Mouse (Mus musculus) liver, embryonic 12.5 days (tissue): ENCODE data around the gene Acsl6. TPM values are rescaled to one million over a fixed set of nuclear protein-coding genes. Genes with fewer than 3 reads are reported as not detected.

Experiments
- ATAC-seq: fragments of 200-750 bp; cut with Nextera tagmentation; 2 replicates; pipeline ENCODE4 v1.8.0; 2017; ENCODE audit warnings: moderate number of reproducible peaks, mild to moderate bottlenecking, moderate library complexity
- H3K27ac ChIP-seq: fragments of 300-500 bp; sonication (generic); 2 replicates; pipeline ENCODE4 v1.5.1; 2016; ENCODE audit warnings: mild to moderate bottlenecking
- H3K27me3 ChIP-seq: fragments of 300-500 bp; sonication (generic); replicated peaks from 2 replicates; pipeline ENCODE4 v1.6.1; 2016; ENCODE audit warnings: mild to moderate bottlenecking, moderate library complexity
- H3K36me3 ChIP-seq: fragments of 300-500 bp; sonication (generic); 2 replicates; pipeline ENCODE4 v1.6.1; 2016; ENCODE audit warnings: mild to moderate bottlenecking, moderate library complexity
- H3K4me1 ChIP-seq: fragments of 300-500 bp; sonication (generic); 2 replicates; pipeline ENCODE4 v1.6.1; 2016
- H3K4me2 ChIP-seq: fragments of 300-500 bp; sonication (generic); 2 replicates; pipeline ENCODE4 v1.6.1; 2016; ENCODE audit warnings: mild to moderate bottlenecking, moderate library complexity
- H3K4me3 ChIP-seq: fragments of 300-500 bp; sonication (generic); 2 replicates; pipeline ENCODE4 v1.5.1; 2016; ENCODE audit warnings: mild to moderate bottlenecking, moderate library complexity
- H3K9ac ChIP-seq: fragments of 300-500 bp; sonication (generic); 2 replicates; pipeline ENCODE4 v1.6.1; 2016; ENCODE audit warnings: mild to moderate bottlenecking, moderate library complexity
- H3K9me3 ChIP-seq: fragments of 300-500 bp; sonication (generic); replicated peaks from 2 replicates; pipeline ENCODE4 v1.6.1; 2016; ENCODE audit warnings: mild to moderate bottlenecking, moderate library complexity
- WGBS: fragments of 180-500 bp; shearing (Covaris S2); methylation state at CpG from one replicate; pipeline ENCODE4 v1.1.7; 2016; ENCODE audit not compliant: insufficient replicate concordance; 5-methylcytosine and 5-hydroxymethylcytosine counted together
- polyA plus RNA-seq: library from polyadenylated mRNA; unstranded; fragments of >200 nt; fragmentation: Nextera tagmentation; extraction: Ambion mirVana; gene quantifications from 2 replicates; pipeline ENCODE4 v1.2.1, GENCODE M21; 2016

The Acsl6 gene
- polyA plus RNA-seq = 1.3 and 1.7 TPM in 2 replicates

DNA sequence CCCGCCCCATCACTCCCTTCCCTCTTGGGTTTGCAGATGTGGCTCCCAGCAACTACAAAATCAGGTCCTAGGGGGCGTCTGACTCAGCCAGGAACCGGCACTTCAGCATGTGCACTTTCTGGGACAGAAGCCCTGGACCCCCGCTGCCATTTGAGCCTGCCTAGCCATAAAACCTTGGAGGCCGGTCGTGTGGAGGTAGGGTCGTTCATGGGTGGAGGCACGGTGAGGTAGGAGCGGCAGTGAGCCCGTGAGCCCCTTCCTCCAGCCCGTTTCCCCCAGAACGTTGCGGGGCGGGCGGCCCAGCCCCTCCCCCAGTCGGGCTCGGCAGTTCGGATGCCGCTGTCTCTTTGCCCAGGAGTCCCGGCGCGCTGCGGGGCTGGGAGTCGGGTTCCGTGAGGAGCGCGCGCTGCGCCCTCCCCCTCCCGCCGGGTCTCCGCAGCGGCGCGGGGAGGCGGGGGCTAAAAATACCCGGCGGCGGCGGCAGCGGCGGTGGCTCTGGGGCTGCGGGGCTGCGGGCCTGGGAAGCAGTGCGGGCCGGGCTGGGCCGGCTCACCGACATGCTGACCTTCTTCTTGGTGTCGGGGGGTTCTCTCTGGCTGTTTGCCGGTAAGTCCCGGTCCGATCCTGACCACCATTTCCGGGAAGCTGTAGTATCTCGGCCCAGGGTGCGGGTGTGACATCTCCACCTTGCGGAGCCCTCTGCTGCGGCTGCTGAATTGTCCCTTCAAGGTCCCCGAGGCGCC lies at the start of gene Acsl6:
Gene Acsl6 (plus strand): TSS at position 71 of the 743 bp plus-strand sequence.
- 0 out of 2 replicates have a peak, but pooled peaks cover 3% of the 10 kb centered on the region for H3K9me3 ChIP-seq
- peak within 1 kb of the TSS; percentile 73 for H3K4me2 ChIP-seq
- 1% methylated on average over 56 of the region's 59 CpGs for WGBS
- H3K4me3 ChIP-seq = peak within 1 kb of the TSS; percentile 51
- no peaks in the 10 kb centered on the region for H3K36me3 ChIP-seq
- peaks cover 61% of the 10 kb centered on the region for H3K27me3 ChIP-seq
- H3K27ac ChIP-seq = no peak within 1 kb of the TSS
- H3K4me1 ChIP-seq = peaks cover 10% of the 10 kb centered on the region
- no peak within 1 kb of the TSS for H3K9ac ChIP-seq
- ATAC-seq = no peak

DNA sequence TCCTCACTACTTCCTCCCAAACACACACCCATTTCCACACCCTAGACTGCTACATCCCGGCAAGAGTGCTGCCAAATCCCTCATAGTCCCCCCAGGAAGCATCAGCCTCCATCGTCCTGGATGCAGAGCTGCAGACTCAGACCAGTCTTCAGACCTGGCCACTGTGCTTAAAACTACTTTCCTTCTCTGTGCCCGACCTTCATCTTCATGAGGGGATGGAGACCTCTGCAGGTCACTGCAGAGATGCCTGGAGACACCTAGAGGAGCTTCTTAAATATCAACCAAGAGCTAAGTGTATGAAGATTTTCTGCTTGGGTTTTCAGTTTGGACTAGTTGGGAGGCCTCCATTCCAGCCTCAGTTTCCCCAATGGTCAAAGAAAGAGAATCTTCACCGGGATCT lies 49.5 kb upstream of the Acsl6 start:
- 32% methylated on average over 4 of the region's 4 CpGs for WGBS
- Histone ChIP-seq H3K9ac (no peak overlapping the region), H3K4me3 (no peak overlapping the region), H3K27ac (no peak overlapping the region), H3K27me3 (peaks cover 13% of the 10 kb centered on the region), H3K9me3 (no peaks in the 10 kb centered on the region), H3K4me1 (peaks cover 8% of the 10 kb centered on the region), H3K4me2 (no peak overlapping the region), H3K36me3 (no peaks in the 10 kb centered on the region)
- no peak for ATAC-seq

DNA sequence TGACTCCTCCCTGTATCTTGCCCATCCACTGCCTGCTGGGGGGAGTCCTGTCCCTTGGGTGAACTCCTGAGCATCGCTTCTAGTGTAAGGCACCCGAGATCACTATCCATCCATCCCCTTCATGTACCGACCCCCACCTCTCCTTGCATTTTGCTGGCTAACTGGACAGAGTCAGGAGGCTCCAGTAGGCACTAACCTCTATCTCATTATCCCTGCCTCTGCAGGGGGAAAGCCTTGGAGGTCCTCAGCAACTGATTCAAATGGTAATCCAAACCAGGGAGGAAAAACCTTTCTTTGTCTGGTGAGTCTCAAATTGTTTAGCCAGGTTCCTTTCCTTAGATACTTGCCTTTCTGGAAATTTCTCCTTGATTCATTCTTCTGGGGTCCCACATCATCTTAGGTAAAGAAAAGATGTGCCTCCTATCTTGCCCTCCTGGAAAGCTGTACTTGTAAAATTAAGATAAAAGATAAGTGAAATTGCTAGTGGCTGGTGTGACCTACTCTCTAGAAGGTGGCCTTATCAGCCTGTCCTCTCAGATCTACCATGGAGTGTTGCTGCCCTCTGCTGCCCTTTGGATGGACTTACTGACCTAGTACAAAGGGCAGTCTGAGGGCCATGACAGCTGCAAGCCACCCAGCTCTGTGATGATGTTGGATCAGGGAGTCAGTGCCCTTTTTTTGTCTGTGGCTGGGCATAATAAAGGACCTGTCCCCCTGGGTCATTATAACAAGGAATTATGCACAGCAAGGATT lies 46.8 kb upstream of the Acsl6 start:
- peak; percentile 51; the same call in 1 of the 2 replicates for ATAC-seq
- H3K4me1 ChIP-seq = no peaks in the 10 kb centered on the region
- H3K4me2 ChIP-seq = no peak overlapping the region
- H3K9me3 ChIP-seq = no peaks in the 10 kb centered on the region
- peaks cover 13% of the 10 kb centered on the region for H3K27me3 ChIP-seq
- no peak overlapping the region for H3K4me3 ChIP-seq
- no peaks in the 10 kb centered on the region for H3K36me3 ChIP-seq
- 42% methylated on average over 3 of the region's 3 CpGs for WGBS
- H3K27ac ChIP-seq = no peak overlapping the region
- no peak overlapping the region for H3K9ac ChIP-seq

DNA sequence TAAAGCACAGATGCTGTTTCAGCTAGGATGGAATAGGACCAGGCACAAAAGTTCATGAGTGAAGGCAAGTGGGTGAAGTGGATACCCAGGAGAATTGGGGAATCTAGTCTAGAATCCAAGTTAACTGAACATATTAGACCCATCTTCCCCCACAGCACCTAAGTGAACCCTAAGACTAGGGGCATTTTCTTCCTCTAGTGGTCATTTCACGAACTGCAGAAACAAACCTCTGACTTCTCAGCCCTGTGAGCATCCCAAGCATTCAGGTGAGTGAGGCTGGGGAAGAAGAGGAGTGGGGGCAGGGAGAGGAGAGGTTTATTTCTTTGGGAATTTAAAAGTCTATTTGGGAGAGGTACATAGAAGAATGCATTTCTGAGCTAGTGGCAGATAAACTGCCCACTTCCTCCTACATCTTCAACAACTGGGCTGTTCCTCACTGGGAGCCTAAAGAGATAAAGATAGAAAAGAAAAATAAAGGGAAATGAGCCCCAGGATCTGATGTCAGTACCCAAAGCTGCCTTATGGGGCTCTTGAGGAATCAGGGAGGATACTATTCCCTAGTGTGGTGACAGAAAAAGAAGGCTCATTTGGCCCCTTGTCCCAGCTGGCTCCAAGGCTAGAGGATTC lies 40.1 kb upstream of the Acsl6 start:
- Histone ChIP-seq H3K27me3 (peaks cover 6% of the 10 kb centered on the region; the same call in 1 of the 2 replicates), H3K9me3 (no peaks in the 10 kb centered on the region), H3K9ac (no peak overlapping the region), H3K4me3 (no peak overlapping the region), H3K36me3 (no peaks in the 10 kb centered on the region), H3K4me2 (no peak overlapping the region), H3K27ac (no peak overlapping the region), H3K4me1 (no peaks in the 10 kb centered on the region)
- no peak for ATAC-seq
- 4% methylated on average over 1 of the region's 1 CpGs for WGBS

DNA sequence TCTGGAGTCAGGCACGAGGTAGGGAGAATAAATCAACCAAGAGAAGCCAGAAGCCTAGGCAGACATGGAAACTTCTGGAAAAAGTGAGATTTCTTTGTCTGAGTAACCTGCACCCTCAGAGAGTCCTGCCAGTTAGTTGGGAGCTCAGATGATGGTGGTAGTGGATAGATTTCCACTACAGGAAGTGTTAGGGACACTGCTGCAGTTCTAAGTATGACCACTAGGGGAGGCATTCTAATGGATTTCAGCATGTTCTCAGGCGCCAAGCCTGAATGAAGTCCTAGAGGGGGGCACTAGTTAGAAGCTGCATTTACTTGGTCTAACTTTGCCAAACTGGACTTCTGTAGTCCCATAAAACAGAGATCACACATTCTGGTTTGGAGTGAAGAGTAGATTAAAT lies 39.1 kb upstream of the Acsl6 start:
- no peak for ATAC-seq
- Histone ChIP-seq H3K36me3 (no peaks in the 10 kb centered on the region), H3K9ac (no peak overlapping the region), H3K9me3 (no peaks in the 10 kb centered on the region), H3K4me2 (no peak overlapping the region), H3K4me3 (no peak overlapping the region), H3K27ac (no peak overlapping the region), H3K4me1 (no peaks in the 10 kb centered on the region), H3K27me3 (peaks cover 8% of the 10 kb centered on the region; the same call in 1 of the 2 replicates)
- WGBS = 39% methylated on average over 2 of the region's 2 CpGs

DNA sequence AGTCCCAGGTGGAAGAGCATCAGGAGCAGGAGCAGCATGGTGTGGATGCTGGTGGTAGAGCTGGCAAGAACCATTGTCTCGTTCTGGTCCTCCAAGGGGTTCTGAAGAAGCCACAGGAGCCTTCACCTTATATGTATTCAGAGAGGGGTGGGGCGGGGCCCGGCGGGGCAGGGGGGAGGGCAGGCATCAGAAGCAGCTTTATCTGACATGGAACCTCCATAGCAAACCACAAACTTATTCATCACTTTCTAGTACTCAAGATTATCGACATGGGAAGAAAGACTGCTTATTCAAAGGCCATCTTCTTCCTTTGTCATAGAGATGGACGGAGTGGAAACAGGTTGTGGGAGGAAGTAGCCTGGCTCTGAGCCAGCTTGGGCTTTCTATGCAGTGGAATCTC lies 36.4 kb upstream of the Acsl6 start, which contains the start of gene Il3:
Gene Il3 (minus strand): TSS at position 101 of the 400 bp plus-strand sequence.
- H3K4me1 ChIP-seq = no peaks in the 10 kb centered on the region
- no peaks in the 10 kb centered on the region for H3K9me3 ChIP-seq
- 47% methylated on average over 6 of the region's 6 CpGs for WGBS
- no peak within 1 kb of the TSS for H3K4me3 ChIP-seq
- ATAC-seq = no peak
- peaks cover 14% of the 10 kb centered on the region; the same call in 1 of the 2 replicates for H3K27me3 ChIP-seq
- H3K4me2 ChIP-seq = no peak within 1 kb of the TSS
- no peak within 1 kb of the TSS for H3K27ac ChIP-seq
- no peaks in the 10 kb centered on the region for H3K36me3 ChIP-seq
- H3K9ac ChIP-seq = no peak within 1 kb of the TSS

DNA sequence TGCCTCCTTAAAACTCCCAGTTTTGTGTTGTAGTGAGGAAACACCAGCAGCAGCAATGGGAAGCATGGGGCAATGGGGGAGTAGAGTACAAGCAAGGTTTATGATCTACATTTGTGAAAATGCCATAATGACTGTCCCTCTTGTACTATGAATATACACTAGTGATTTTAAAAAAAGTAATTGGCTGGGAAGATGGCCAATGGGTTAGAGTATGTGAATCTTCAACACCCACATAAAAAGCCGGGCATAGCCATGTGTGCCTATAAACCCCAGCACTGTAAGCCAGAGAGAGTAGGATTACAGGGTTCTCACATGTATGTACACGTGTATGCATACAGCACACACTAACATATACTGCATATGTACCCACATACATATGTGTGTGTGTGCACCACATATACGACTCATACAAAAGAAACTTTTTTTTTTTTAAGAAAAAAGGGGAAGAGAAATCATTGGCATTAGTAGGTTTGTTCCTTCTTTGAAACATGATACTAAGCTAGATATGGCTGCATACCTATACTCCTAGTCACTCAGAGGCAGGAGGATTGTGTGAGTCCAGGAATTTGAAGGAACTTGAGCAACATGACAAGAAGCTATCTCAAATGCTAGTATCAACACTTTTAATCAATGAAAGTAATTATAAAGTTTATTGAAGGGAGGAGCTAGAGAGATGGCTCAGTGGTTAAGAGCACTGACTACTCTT lies 34.3 kb upstream of the Acsl6 start:
- no peak overlapping the region for H3K27ac ChIP-seq
- H3K4me2 ChIP-seq = no peak overlapping the region
- H3K9ac ChIP-seq = no peak overlapping the region
- H3K27me3 ChIP-seq = peaks cover 14% of the 10 kb centered on the region; the same call in 1 of the 2 replicates
- no peaks in the 10 kb centered on the region for H3K9me3 ChIP-seq
- H3K36me3 ChIP-seq = no peaks in the 10 kb centered on the region
- no peak overlapping the region for H3K4me3 ChIP-seq
- no peak for ATAC-seq
- WGBS = 50% methylated on average over 3 of the region's 3 CpGs
- H3K4me1 ChIP-seq = no peaks in the 10 kb centered on the region

DNA sequence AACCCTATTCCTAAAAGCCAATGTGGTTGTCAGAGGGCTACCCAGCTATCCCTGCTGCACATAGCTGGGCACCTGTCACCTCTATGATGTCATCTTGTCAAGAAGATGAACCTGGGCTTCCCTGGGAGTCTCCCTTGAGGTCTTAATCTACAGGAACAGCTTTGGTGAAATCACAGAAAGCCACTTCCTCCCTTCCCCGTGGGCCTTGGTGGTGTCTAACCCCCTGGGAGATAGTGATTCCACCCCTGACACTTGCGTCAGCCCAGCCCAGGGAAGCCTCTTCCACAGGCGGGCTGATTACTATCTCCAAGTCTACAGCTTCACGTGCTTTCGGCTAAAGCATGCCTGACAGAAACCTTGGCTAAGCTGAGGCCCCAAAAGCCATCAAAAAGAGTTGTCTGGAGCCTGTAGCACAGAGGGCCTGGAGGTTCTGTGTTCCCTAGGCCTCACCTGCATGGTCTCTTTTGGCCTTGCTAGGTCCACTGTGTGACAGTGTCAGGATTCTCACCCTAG lies 32.1 kb upstream of the Acsl6 start:
- H3K9me3 ChIP-seq = no peaks in the 10 kb centered on the region
- H3K4me2 ChIP-seq = no peak overlapping the region
- H3K27ac ChIP-seq = no peak overlapping the region
- 26% methylated on average over 5 of the region's 5 CpGs for WGBS
- no peaks in the 10 kb centered on the region for H3K4me1 ChIP-seq
- ATAC-seq = no peak
- no peak overlapping the region for H3K4me3 ChIP-seq
- H3K27me3 ChIP-seq = peaks cover 14% of the 10 kb centered on the region; the same call in 1 of the 2 replicates
- no peak overlapping the region for H3K9ac ChIP-seq
- H3K36me3 ChIP-seq = no peaks in the 10 kb centered on the region

DNA sequence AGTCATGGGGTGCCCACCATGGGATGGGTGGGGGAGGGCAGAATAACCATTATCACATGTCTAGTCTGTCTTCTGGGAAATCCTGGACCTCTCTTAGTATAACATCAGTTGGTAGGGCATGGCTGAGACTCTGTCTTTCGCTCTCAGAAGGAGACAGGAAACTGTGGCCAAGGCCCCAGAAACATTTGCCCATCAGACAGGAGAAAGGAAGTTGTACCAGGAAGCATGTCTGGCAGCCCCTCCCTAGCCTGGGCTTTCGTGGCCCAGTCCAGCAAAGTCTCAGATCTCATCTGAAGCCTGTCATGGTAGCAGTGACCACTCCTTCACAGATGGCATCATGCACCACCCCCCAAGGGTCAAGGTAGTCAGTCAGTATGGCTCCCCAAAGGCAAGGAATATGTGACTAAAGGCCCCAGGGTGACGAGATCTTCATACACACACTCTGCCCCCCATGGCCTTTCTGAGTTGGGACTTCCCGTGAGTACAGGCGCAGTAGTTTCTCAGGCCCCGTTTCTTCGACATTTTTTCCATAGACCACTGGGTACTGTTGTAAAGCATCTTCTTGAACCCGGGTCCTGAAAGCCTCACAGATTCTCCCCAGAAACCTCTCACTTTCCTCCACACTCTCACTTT lies 15.7 kb upstream of the Acsl6 start:
- Histone ChIP-seq H3K36me3 (no peaks in the 10 kb centered on the region), H3K4me1 (0 out of 2 replicates have a peak, but pooled peaks cover 3% of the 10 kb centered on the region), H3K9me3 (no peaks in the 10 kb centered on the region), H3K27ac (no peak overlapping the region), H3K4me2 (no peak overlapping the region), H3K27me3 (no peaks in the 10 kb centered on the region), H3K4me3 (no peak overlapping the region), H3K9ac (no peak overlapping the region)
- ATAC-seq = no peak
- 53% methylated on average over 8 of the region's 8 CpGs for WGBS

DNA sequence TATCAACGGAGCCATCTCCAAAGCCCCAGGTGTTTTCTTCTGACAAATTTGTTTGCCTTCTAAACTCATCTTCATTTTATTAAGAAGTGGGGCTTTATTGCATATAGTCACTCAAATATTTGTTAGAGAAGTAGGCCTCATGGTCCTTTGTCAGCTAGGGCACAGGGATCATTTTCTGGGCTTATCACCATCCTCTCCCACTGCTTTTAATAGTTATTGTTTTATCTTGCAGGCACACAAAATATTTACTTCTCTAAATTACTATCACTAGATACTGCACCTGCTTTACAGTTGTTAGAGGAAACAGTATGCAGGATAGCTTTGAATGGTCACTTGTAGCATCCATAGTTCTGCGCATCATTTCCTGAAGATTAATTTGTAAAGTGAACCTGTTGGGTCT lies 11.4 kb upstream of the Acsl6 start:
- H3K36me3 ChIP-seq = no peaks in the 10 kb centered on the region
- H3K9me3 ChIP-seq = no peaks in the 10 kb centered on the region
- WGBS = 66% methylated on average over 2 of the region's 2 CpGs
- H3K4me1 ChIP-seq = 0 out of 2 replicates have a peak, but pooled peaks cover 3% of the 10 kb centered on the region
- H3K4me2 ChIP-seq = no peak overlapping the region
- no peaks in the 10 kb centered on the region for H3K27me3 ChIP-seq
- no peak overlapping the region for H3K4me3 ChIP-seq
- H3K9ac ChIP-seq = no peak overlapping the region
- H3K27ac ChIP-seq = no peak overlapping the region
- no peak for ATAC-seq
